ENCODE assay signal across 33 mouse cellular contexts in genomic region chr9:20071291-20071690, GRCm38 (mm10). TPM values are rescaled to one million over a fixed set of nuclear protein-coding genes. Genes with fewer than 3 reads are reported as not detected.
DNase-seq lines count a peak whose midpoint lies in the region; ATAC-seq lines count a peak whose summit lies in the region.
"Had no signal": no experiment of that assay in that cellular context is flagged by ENCODE, and none has a peak within 500 bp of the region (broad histone marks: within the 10 kb centered on the region; RNA-seq: fewer than 3 reads in every experiment).

No protein-coding gene starts in this region.

- no peak overlapping the region for H3K9ac ChIP-seq in kidney, embryonic 15.5 days
- H3K9ac ChIP-seq: embryonic facial prominence, embryonic 13.5 days; embryonic facial prominence, embryonic 15.5 days; forebrain, embryonic 12.5 days had no signal

- H3K4me2 ChIP-seq in kidney, embryonic 15.5 days = no peak overlapping the region
- H3K4me2 ChIP-seq: embryonic facial prominence, embryonic 13.5 days; embryonic facial prominence, embryonic 15.5 days; forebrain, embryonic 12.5 days had no signal

- peaks cover 4% of the 10 kb centered on the region; the same call in 1 of the 2 replicates for H3K9me3 ChIP-seq in kidney, embryonic 15.5 days (replicated peaks)

- H3K4me3 ChIP-seq in kidney, embryonic 15.5 days (replicated peaks) = no peak overlapping the region
- H3K4me3 ChIP-seq: embryonic facial prominence, embryonic 13.5 days; embryonic facial prominence, embryonic 15.5 days; erythroblast, embryonic 14.5 days; forebrain, embryonic 10.5 days; forebrain, embryonic 12.5 days had no signal

- peak; percentile 11 for DNase-seq in kidney, adult 9 months
- DNase-seq in R1 (ENCODE audit: low read depth, low spot score) = peak; percentile 82
- no peak for DNase-seq in right cerebral cortex, postnatal 10 days (ENCODE audit: low spot score in 2 of 2)
- no peak for DNase-seq in adrenal gland, postnatal 4 days (ENCODE audit: low spot score in 2 of 2)
- DNase-seq: adrenal gland, adult 8-10 months; adrenal gland, postnatal 14 days; adrenal gland, postnatal 36 days; B cell, adult 2 months; cerebellum, adult 11 months; cerebellum, adult 18-20 months; cerebellum, adult 8-10 months; cerebellum, adult 9-11 months; cerebellum, postnatal 14 days; cerebellum, postnatal 36 days; embryo, embryonic 11 days had no signal

- no peaks in the 10 kb centered on the region for H3K27me3 ChIP-seq in kidney, embryonic 15.5 days
- H3K27me3 ChIP-seq: CH12.LX; embryonic facial prominence, embryonic 13.5 days; embryonic facial prominence, embryonic 15.5 days; forebrain, embryonic 12.5 days; Patski had no signal

- 86% methylated on average over 1 of the region's 1 CpGs for WGBS in kidney, embryonic 15.5 days

- H3K27ac ChIP-seq in kidney, embryonic 15.5 days = no peak overlapping the region
- H3K27ac ChIP-seq: embryonic facial prominence, embryonic 13.5 days; embryonic facial prominence, embryonic 15.5 days; forebrain, embryonic 10.5 days; forebrain, embryonic 12.5 days had no signal

- H3K36me3 ChIP-seq in kidney, embryonic 15.5 days = no peaks in the 10 kb centered on the region
- H3K36me3 ChIP-seq: embryonic facial prominence, embryonic 13.5 days; embryonic facial prominence, embryonic 15.5 days; forebrain, embryonic 10.5 days; forebrain, embryonic 12.5 days; G1E had no signal

- ATAC-seq in kidney, embryonic 15.5 days (replicated peaks; ENCODE audit: low FRiP score) = no peak
- ATAC-seq: activated CD4-positive, CD25-positive, alpha-beta regulatory T cell, adult 4 months; CD4-positive, CD25-positive, alpha-beta regulatory T cell, adult 4 months; forebrain, embryonic 14.5 days; forebrain, embryonic 16.5 days; Patski had no signal

- no peaks in the 10 kb centered on the region for H3K4me1 ChIP-seq in kidney, embryonic 15.5 days
- H3K4me1 ChIP-seq: embryonic facial prominence, embryonic 13.5 days; embryonic facial prominence, embryonic 15.5 days; forebrain, embryonic 10.5 days; forebrain, embryonic 12.5 days had no signal

RNA-seq across cellular contexts. Expression of gene Olfr867, which starts 13.9 kb away (rescaled TPM):
- polyA plus RNA-seq in kidney, embryonic 15.5 days (2015; fragmentation: Nextera tagmentation; extraction: Ambion mirVana) = not detected in 2 replicates
- total RNA-seq in adrenal gland, postnatal 4 days (2021) = not detected
- total RNA-seq: adrenal gland, adult 18-20 months; adrenal gland, adult 8-10 months; adrenal gland, postnatal 14 days; adrenal gland, postnatal 36 days; CH12.LX; common myeloid progenitor, adult 5-6 weeks; G1E had no signal
- polyA plus RNA-seq: activated CD4-positive, CD25-positive, alpha-beta regulatory T cell, adult 4 months; brain, embryonic 14.5 days; CD4-positive, CD25-positive, alpha-beta regulatory T cell, adult 4 months; embryonic facial prominence, embryonic 11.5 days; embryonic facial prominence, embryonic 13.5 days; erythroblast, embryonic 14.5 days; forebrain, embryonic 10.5 days; forebrain, embryonic 12.5 days; forebrain, embryonic 14.5 days; forebrain, embryonic 16.5 days; frontal cortex, adult 2 months; G1E; Patski had no signal

RNA-seq across cellular contexts. Expression of gene Olfr868, which starts 27.1 kb away (rescaled TPM):
- polyA plus RNA-seq in kidney, embryonic 15.5 days (2015; fragmentation: Nextera tagmentation; extraction: Ambion mirVana) = not detected in 2 replicates
- total RNA-seq in adrenal gland, postnatal 4 days (2021) = not detected
- total RNA-seq: adrenal gland, adult 18-20 months; adrenal gland, adult 8-10 months; adrenal gland, postnatal 14 days; adrenal gland, postnatal 36 days; CH12.LX; common myeloid progenitor, adult 5-6 weeks had no signal
- polyA plus RNA-seq: activated CD4-positive, CD25-positive, alpha-beta regulatory T cell, adult 4 months; brain, embryonic 14.5 days; CD4-positive, CD25-positive, alpha-beta regulatory T cell, adult 4 months; embryonic facial prominence, embryonic 11.5 days; embryonic facial prominence, embryonic 13.5 days; embryonic facial prominence, embryonic 15.5 days; erythroblast, embryonic 14.5 days; forebrain, embryonic 10.5 days; forebrain, embryonic 12.5 days; forebrain, embryonic 14.5 days; forebrain, embryonic 16.5 days; frontal cortex, adult 2 months; G1E; Patski had no signal

RNA-seq across cellular contexts. Expression of gene Olfr866, which starts 43.5 kb away (rescaled TPM):
- not detected in 2 replicates for polyA plus RNA-seq in kidney, embryonic 15.5 days (2015; fragmentation: Nextera tagmentation; extraction: Ambion mirVana)
- not detected for total RNA-seq in adrenal gland, postnatal 4 days (2021)
- total RNA-seq: adrenal gland, adult 18-20 months; adrenal gland, adult 8-10 months; adrenal gland, postnatal 14 days; adrenal gland, postnatal 36 days; CH12.LX; common myeloid progenitor, adult 5-6 weeks; G1E had no signal
- polyA plus RNA-seq: activated CD4-positive, CD25-positive, alpha-beta regulatory T cell, adult 4 months; brain, embryonic 14.5 days; CD4-positive, CD25-positive, alpha-beta regulatory T cell, adult 4 months; embryonic facial prominence, embryonic 11.5 days; embryonic facial prominence, embryonic 13.5 days; embryonic facial prominence, embryonic 15.5 days; erythroblast, embryonic 14.5 days; forebrain, embryonic 10.5 days; forebrain, embryonic 12.5 days; forebrain, embryonic 14.5 days; forebrain, embryonic 16.5 days; frontal cortex, adult 2 months; G1E; Patski had no signal

RNA-seq across cellular contexts. Expression of gene Olfr869, which starts 57.5 kb away (rescaled TPM):
- not detected in 2 replicates for polyA plus RNA-seq in kidney, embryonic 15.5 days (2015; fragmentation: Nextera tagmentation; extraction: Ambion mirVana)
- not detected for total RNA-seq in adrenal gland, postnatal 4 days (2021)
- total RNA-seq: adrenal gland, adult 18-20 months; adrenal gland, adult 8-10 months; adrenal gland, postnatal 14 days; adrenal gland, postnatal 36 days; CH12.LX; common myeloid progenitor, adult 5-6 weeks; G1E had no signal
- polyA plus RNA-seq: activated CD4-positive, CD25-positive, alpha-beta regulatory T cell, adult 4 months; brain, embryonic 14.5 days; CD4-positive, CD25-positive, alpha-beta regulatory T cell, adult 4 months; embryonic facial prominence, embryonic 11.5 days; embryonic facial prominence, embryonic 13.5 days; embryonic facial prominence, embryonic 15.5 days; erythroblast, embryonic 14.5 days; forebrain, embryonic 10.5 days; forebrain, embryonic 12.5 days; forebrain, embryonic 14.5 days; forebrain, embryonic 16.5 days; frontal cortex, adult 2 months; G1E; Patski had no signal

Comparison
In these comparisons a context has a peak if more than half of its experiments do, and no peak if none do; other contexts are left out.
1. DNase-seq: peak in kidney, adult 9 months (single experiment) and R1 (single experiment); none in right cerebral cortex, postnatal 10 days (0 of 2) and adrenal gland, postnatal 4 days (0 of 2).